Mouse (Mus musculus) hindbrain, embryonic 12.5 days (tissue): ENCODE results near the gene Dirc2. TPM values are rescaled to one million over a fixed set of nuclear protein-coding genes. Genes with fewer than 3 reads are reported as not detected.

ENCODE experiments used
- ATAC-seq: fragments of 200-750 bp; cut with Nextera tagmentation; 2 replicates; pipeline ENCODE4 v1.8.0; 2017; ENCODE audit warnings: moderate TSS enrichment; ENCODE audit not compliant: low FRiP score
- H3K27ac ChIP-seq: fragments of 300-500 bp; sonication (generic); 2 replicates; pipeline ENCODE4 v1.5.1; 2016; ENCODE audit warnings: mild to moderate bottlenecking
- H3K27me3 ChIP-seq: fragments of 300-500 bp; sonication (generic); 2 replicates; pipeline ENCODE4 v1.6.1; 2016; ENCODE audit warnings: mild to moderate bottlenecking
- H3K36me3 ChIP-seq: fragments of 300-500 bp; sonication (generic); 2 replicates; pipeline ENCODE4 v1.6.1; 2016; ENCODE audit warnings: mild to moderate bottlenecking
- H3K4me1 ChIP-seq: fragments of 300-500 bp; sonication (generic); 2 replicates; pipeline ENCODE4 v1.6.1; 2016
- H3K4me2 ChIP-seq: fragments of 300-500 bp; sonication (generic); replicated peaks from 2 replicates; pipeline ENCODE4 v1.6.1; 2016; ENCODE audit warnings: mild to moderate bottlenecking
- H3K4me3 ChIP-seq: fragments of 300-500 bp; sonication (generic); 2 replicates; pipeline ENCODE4 v1.5.1; 2016; ENCODE audit warnings: mild to moderate bottlenecking
- H3K9ac ChIP-seq: fragments of 300-500 bp; sonication (generic); 2 replicates; pipeline ENCODE4 v1.6.1; 2016; ENCODE audit warnings: mild to moderate bottlenecking, moderate library complexity
- H3K9me3 ChIP-seq: fragments of 300-500 bp; sonication (generic); replicated peaks from 2 replicates; pipeline ENCODE4 v1.6.1; 2016; ENCODE audit warnings: mild to moderate bottlenecking
- WGBS: fragments of 180-500 bp; shearing (Covaris S2); methylation state at CpG from one replicate; pipeline ENCODE4 v1.1.7; 2016; 5-methylcytosine and 5-hydroxymethylcytosine counted together
- polyA plus RNA-seq: library from polyadenylated mRNA; unstranded; fragments of >200 nt; fragmentation: Nextera tagmentation; extraction: Ambion mirVana; gene quantifications from 2 replicates; pipeline ENCODE4 v1.2.1, GENCODE M21; 2016

Gene Dirc2
- polyA plus RNA-seq, 1 experiment from 2014 or later, result 32.4 TPM

DNA sequence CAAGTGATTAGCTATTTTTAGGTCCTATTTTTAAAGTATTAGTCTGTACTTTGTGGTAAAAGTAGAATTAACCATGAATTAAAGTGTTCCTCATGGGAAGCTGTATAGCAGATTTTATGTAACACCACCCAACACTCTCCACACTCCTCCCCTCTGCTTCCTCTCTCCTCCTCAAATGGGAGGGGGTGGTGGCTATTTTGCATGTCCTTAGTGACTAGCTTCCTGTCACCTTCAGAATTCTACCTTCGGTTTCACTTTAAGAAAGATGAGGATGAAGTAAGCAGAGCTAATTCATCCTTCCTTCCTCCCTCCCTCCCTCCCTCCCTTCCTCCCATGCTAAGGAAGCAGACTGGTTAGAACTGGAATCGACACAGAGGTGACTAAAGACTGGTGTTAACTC lies 73.1 kb downstream of the Dirc2 start:
- no peak overlapping the region for H3K4me2 ChIP-seq
- WGBS, result 85% methylated on average over 2 of the region's 2 CpGs
- H3K36me3 ChIP-seq, result peaks cover 19% of the 10 kb centered on the region
- no peaks in the 10 kb centered on the region for H3K4me1 ChIP-seq
- ATAC-seq, result no peak
- H3K27ac ChIP-seq, result no peak overlapping the region
- H3K9me3 ChIP-seq, result no peaks in the 10 kb centered on the region
- H3K4me3 ChIP-seq, result no peak overlapping the region
- no peaks in the 10 kb centered on the region for H3K27me3 ChIP-seq
- no peak overlapping the region for H3K9ac ChIP-seq

- 85% methylated on average over 13 of the region's 13 CpGs for whole genome bisulfite sequencing
- ATAC-seq, result no peak
- Histone ChIP-seq H3K27me3 (no peaks in the 10 kb centered on the region), H3K9me3 (no peaks in the 10 kb centered on the region), H3K4me3 (no peak overlapping the region), H3K36me3 (peaks cover 19% of the 10 kb centered on the region), H3K9ac (no peak overlapping the region), H3K4me1 (no peaks in the 10 kb centered on the region), H3K27ac (no peak overlapping the region), H3K4me2 (no peak overlapping the region)
Measured at GRCm38 (mm10) chr16:35694250-35694846, 74.8 kb downstream of the Dirc2 start.

- Histone ChIP-seq H3K9ac (no peak overlapping the region), H3K27me3 (no peaks in the 10 kb centered on the region), H3K9me3 (no peaks in the 10 kb centered on the region), H3K4me1 (0 out of 2 replicates have a peak, but pooled peaks cover under 1% of the 10 kb centered on the region), H3K36me3 (0 out of 2 replicates have a peak, but pooled peaks cover 8% of the 10 kb centered on the region), H3K4me2 (no peak overlapping the region), H3K27ac (no peak overlapping the region), H3K4me3 (no peak overlapping the region)
- WGBS, result 92% methylated on average over 7 of the region's 7 CpGs
- no peak for ATAC-seq
Measured at GRCm38 (mm10) chr16:35691606-35692005, 77.5 kb downstream of the Dirc2 start.

DNA sequence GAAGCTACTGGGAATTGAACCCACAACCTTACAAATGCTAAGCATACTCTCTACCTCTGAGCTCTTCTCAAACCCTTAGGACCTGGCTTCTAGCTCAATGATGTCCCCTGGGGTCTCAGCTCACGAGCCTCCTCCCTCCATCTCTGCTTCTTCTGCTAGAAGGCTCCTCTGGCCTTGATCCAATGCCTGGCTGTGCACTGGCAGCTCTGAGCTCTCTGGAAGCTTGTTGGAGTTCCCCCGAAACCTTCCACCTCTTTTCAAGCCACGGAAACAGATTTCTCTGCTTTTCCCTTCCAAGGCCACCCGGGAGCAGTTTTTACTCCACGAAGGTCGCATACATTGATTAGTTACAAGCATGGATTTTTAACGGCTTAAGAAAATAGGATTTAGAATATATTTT lies 82.7 kb downstream of the Dirc2 start:
- Histone ChIP-seq H3K9me3 (no peaks in the 10 kb centered on the region), H3K27ac (no peak overlapping the region), H3K27me3 (no peaks in the 10 kb centered on the region; the same call in 1 of the 2 replicates), H3K4me3 (no peak overlapping the region), H3K9ac (no peak overlapping the region), H3K4me1 (peaks cover 7% of the 10 kb centered on the region), H3K4me2 (no peak overlapping the region), H3K36me3 (no peaks in the 10 kb centered on the region)
- ATAC-seq, result no peak
- WGBS, result 74% methylated on average over 7 of the region's 7 CpGs

DNA sequence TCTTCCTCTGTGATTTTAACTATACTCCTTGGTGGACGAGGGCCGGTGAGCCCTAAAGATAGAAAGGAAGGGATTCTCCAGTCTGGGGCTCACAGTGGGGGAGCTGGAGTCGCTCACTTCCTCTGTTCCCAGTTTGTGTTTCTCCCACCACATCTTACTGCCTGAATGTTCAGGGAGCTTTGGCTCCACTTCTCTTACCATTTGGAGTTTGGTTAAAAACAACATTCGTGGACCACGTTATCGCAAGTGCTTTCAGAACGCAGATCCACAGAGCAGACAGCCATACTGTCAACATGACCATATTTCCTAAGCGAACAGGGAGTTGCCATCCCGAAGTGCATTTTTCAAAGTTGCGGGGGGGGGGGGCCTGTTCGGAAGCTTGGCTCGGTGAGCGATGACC lies 84.1 kb downstream of the Dirc2 start:
- Histone ChIP-seq H3K9ac (no peak overlapping the region), H3K4me2 (no peak overlapping the region), H3K4me1 (peaks cover 13% of the 10 kb centered on the region), H3K36me3 (no peaks in the 10 kb centered on the region), H3K27me3 (no peaks in the 10 kb centered on the region; the same call in 1 of the 2 replicates), H3K9me3 (no peaks in the 10 kb centered on the region), H3K4me3 (no peak overlapping the region), H3K27ac (no peak overlapping the region)
- no peak for ATAC-seq
- WGBS, result 83% methylated on average over 13 of the region's 13 CpGs

DNA sequence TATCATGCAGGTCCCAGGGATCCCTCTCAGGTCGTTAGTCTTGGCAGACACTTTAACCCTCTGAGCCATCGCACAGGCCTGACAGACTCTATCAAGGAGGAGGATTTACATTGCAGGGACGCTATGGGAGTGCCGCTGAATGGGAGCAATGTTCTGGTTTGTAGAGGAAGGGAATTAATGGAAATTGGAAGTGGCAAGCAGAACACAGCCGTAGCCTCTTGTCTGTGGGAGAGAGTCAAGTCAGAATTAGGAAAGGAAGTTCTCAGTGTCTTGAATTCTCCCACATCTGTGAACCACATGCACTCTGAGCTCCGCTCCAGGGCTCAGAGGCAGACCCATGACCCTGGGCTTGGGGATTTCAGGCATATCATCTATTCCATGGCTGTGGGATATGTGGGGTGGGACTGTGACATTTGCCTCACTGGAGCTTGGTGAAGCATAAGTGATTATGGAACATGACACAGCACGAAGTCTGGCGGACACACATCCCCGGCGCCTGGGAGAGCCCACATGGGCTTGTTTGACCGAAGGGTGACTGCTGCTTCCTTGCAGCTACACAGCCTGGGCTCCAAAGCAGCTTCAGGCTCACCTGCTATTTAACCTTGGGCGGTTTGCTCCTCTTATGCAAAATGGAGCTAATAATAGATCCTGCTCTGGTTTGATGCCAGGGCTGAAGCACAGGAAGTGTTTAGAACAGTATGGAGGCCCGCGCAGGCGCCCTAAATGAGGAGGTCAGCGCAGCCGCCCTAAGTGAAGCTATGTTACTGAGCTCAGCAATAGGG lies 87.6 kb downstream of the Dirc2 start:
- H3K4me2 ChIP-seq, result no peak overlapping the region
- no peaks in the 10 kb centered on the region for H3K9me3 ChIP-seq
- no peak overlapping the region for H3K4me3 ChIP-seq
- H3K9ac ChIP-seq, result no peak overlapping the region
- H3K27ac ChIP-seq, result peak overlapping the region; percentile 40; the same call in 1 of the 2 replicates
- no peaks in the 10 kb centered on the region; the same call in 1 of the 2 replicates for H3K27me3 ChIP-seq
- H3K36me3 ChIP-seq, result no peaks in the 10 kb centered on the region
- WGBS, result 60% methylated on average over 17 of the region's 17 CpGs
- peak; percentile 64 for ATAC-seq
- H3K4me1 ChIP-seq, result peaks cover 11% of the 10 kb centered on the region

GRCm38 (mm10) chr16:35678476-35678875 lies 90.7 kb downstream of the Dirc2 start:
- Histone ChIP-seq H3K4me1 (peaks cover 10% of the 10 kb centered on the region), H3K36me3 (no peaks in the 10 kb centered on the region), H3K9me3 (no peaks in the 10 kb centered on the region), H3K27ac (no peak overlapping the region), H3K9ac (no peak overlapping the region), H3K4me2 (no peak overlapping the region), H3K27me3 (no peaks in the 10 kb centered on the region), H3K4me3 (no peak overlapping the region)
- no peak for ATAC-seq
- WGBS, result 44% methylated on average over 3 of the region's 3 CpGs

- WGBS, result 76% methylated on average over 8 of the region's 8 CpGs
- ATAC-seq, result no peak
- no peak overlapping the region for H3K4me2 ChIP-seq
- no peak overlapping the region for H3K27ac ChIP-seq
- no peaks in the 10 kb centered on the region for H3K9me3 ChIP-seq
- no peak overlapping the region for H3K4me3 ChIP-seq
- peaks cover 10% of the 10 kb centered on the region for H3K4me1 ChIP-seq
- H3K9ac ChIP-seq, result no peak overlapping the region
- no peaks in the 10 kb centered on the region for H3K36me3 ChIP-seq
- H3K27me3 ChIP-seq, result no peaks in the 10 kb centered on the region
Measured at GRCm38 (mm10) chr16:35677511-35678113, 91.5 kb downstream of the Dirc2 start.

GRCm38 (mm10) chr16:35664847-35665246 lies 104.3 kb downstream of the Dirc2 start:
- Histone ChIP-seq H3K4me3 (no peak overlapping the region), H3K9me3 (no peaks in the 10 kb centered on the region), H3K27ac (no peak overlapping the region), H3K9ac (no peak overlapping the region), H3K36me3 (peaks cover 41% of the 10 kb centered on the region), H3K4me2 (no peak overlapping the region), H3K4me1 (peaks cover 5% of the 10 kb centered on the region), H3K27me3 (peaks cover 7% of the 10 kb centered on the region)
- no peak for ATAC-seq
- 84% methylated on average over 4 of the region's 4 CpGs for WGBS

DNA sequence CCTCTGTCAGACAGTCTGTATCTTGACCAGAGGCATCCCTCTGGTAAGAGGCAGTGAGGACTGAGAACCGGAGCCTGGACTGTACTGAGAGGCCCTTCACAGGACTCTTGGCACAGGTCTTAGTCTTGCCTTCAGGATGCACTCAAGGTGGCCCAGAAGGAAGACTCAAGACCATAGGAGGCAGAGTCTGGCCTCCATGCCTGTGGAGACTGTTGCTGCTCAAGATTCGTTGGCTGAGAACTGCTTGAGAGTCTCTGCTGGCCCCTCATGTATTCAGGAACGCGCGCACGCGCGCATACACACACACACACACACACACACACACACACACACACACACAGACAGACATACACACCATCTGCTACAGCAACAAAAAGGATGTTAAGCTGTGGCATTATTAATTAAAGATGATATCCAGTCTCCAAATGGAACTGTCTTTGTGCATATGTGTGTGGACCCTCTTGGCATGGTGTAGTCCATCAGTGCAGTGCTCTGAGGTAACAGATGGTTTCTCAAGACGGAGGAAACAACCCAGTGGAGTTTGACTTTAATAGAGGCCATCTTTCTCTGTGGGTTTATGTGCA lies 105.2 kb downstream of the Dirc2 start:
- H3K27ac ChIP-seq, result no peak overlapping the region
- H3K9ac ChIP-seq, result no peak overlapping the region
- no peak overlapping the region for H3K4me2 ChIP-seq
- peaks cover 10% of the 10 kb centered on the region for H3K4me1 ChIP-seq
- H3K4me3 ChIP-seq, result no peak overlapping the region
- H3K36me3 ChIP-seq, result peaks cover 48% of the 10 kb centered on the region
- H3K9me3 ChIP-seq, result no peaks in the 10 kb centered on the region
- 90% methylated on average over 9 of the region's 9 CpGs for WGBS
- peaks cover 13% of the 10 kb centered on the region for H3K27me3 ChIP-seq
- no peak for ATAC-seq

DNA sequence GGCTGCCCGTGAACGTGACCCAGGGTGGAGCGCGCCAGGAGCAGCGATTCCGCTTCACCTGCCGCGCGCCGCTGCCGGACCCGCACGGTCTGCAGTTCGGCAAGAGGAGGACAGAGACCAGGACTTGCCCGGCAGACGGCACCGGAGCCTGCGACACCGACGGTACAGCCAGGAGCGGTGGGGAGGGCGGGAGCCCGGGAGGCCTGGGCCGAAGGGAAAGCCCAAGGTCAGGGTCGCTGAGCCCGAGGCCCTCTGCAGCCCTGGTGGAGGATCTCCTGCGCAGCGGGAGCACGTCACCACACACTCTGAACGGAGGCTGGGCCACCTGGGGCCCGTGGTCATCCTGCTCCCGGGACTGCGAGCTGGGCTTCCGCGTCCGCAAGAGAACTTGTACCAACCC lies 108.9 kb downstream of the Dirc2 start:
- Histone ChIP-seq H3K4me1 (peaks cover 10% of the 10 kb centered on the region), H3K4me3 (peak overlapping the region; percentile 24), H3K4me2 (peak overlapping the region; percentile 46), H3K27me3 (peaks cover 19% of the 10 kb centered on the region), H3K36me3 (peaks cover 53% of the 10 kb centered on the region), H3K27ac (no peak overlapping the region), H3K9ac (0 out of 2 replicates have a peak overlapping the region, but pooled peaks have one; percentile 27), H3K9me3 (no peaks in the 10 kb centered on the region)
- WGBS, result 28% methylated on average over 36 of the region's 36 CpGs
- ATAC-seq, result no peak

GRCm38 (mm10) chr16:35653951-35654350 lies 115.2 kb downstream of the Dirc2 start:
- Histone ChIP-seq H3K27ac (no peak overlapping the region), H3K4me1 (no peaks in the 10 kb centered on the region), H3K36me3 (peaks cover 22% of the 10 kb centered on the region), H3K4me2 (no peak overlapping the region), H3K9me3 (no peaks in the 10 kb centered on the region), H3K4me3 (no peak overlapping the region), H3K9ac (no peak overlapping the region), H3K27me3 (peaks cover 7% of the 10 kb centered on the region)
- ATAC-seq, result no peak
- WGBS, result 90% methylated on average over 5 of the region's 5 CpGs
